Mouse (Mus musculus) urinary bladder, postnatal 25 days (tissue): ENCODE measurements at regions not wholly inside any gene's neighbourhood (a gene's known extent, or its start where the extent isn't known, plus 50 kb on each side); places are given as distances from the start of the nearest gene placed in this dataset.
A peak's percentile ranks its signal among the peaks of the same experiment; 100 is the strongest.

ENCODE experiments used
- DNase-seq: peaks from one replicate; pipeline ENCODE4 v3.0.0; 2022; ENCODE audit warnings: low spot score

DNA sequence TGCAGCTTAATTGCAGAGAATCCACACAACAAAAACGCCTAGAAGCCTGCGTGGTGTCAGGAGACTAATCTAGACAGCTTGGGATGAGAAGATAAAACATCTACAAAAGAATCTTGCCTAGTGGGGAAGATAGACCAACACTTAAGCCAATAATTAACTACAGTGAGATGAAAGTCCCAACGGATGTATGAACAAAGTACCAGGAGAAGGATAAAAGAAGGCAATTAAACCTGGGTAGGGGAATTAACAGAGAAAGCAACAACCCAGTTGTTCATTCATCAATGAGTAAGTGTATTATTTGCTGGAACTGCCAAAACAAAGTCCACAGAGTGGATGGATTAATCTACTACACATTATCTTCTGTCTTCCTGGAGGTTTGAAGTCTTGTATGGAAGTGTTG, 99.8 kb downstream of the Olfm4 start:
- no peak for DNase-seq

DNA sequence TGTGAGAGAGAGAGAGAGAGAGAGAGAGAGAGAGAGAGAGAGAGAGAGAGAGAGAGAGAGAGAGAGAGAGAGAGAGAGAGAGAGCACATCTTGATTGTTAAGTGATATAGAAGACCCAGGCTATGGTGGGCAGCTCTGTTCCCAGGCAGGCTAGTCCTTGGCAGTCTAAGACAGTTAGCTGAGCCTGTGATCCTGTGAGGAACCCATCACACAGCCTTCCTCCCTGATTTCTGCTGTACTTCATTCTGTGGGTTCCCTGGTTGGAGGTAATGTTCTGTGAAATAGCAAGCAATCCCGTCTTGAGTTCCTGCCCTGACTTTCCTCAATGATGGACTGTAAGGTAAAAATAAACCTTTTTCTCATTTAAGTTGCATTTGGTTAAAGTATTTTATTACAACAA, 113.4 kb downstream of the Olfm4 start:
- DNase-seq: no peak

DNA sequence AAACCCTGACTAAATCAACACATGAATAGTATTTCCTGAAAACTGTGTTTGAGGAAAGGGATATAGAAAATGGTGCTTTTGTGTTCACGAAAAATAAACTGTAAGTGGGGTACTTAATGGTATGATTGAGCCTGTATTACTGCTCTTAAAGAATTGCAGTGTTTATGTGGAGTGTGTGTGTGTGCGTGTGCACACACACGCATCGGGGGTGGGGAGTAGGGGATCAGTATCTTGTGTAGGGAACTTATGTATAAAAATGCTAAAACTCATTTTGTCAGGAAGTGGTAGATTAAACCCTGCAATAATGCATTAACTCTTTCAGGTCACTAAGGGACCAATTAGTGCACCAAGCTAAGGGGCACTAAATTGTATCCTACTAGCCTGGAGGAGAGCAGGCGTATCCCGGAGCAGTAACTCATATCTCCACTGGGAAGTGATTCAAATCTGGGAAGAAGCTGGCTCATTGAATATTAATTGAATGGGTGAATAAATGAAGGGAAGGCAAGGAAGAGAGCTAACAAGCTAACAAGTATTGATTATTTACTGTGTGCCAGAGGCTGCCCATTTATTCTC, 129.3 kb downstream of the Olfm4 start:
- DNase-seq: no peak

DNA sequence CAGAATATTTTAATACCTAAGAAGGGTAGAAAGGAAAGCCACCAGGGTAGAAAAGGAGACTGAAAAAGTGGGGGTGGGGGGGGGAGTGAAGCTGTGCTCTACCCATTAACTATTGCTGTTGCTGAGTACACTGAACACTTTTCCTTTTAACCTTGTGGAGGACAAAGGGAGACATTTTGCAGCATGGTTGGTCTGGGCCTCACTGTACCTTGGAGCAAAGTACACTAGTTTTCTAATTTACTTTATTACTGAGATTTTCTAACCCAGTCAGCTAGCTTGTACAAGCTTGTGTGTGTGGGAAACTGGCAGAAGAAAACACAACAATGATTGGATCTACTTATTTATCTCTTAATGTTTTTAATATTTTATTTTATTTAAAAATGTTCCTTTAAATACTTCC, 130.4 kb downstream of the Olfm4 start:
- no peak for DNase-seq

DNA sequence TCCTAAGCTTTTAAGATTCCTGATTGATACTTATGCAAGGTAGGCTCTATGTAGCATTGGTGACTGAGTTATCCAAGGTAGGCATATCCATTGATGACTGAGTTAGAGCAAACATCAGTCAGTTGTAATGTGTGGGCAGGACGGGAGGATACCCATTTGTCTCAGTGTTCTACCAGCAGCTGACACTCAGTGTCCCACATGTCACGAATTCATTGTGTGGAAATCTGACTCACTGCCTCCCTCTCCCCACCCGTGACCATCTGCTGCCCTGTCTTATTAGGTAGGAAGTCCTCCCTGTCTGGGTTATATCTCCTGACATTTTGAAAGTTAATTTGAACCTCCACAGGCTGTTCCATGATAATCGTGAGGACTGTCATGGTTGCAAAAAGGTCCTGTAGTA, 141.3 kb downstream of the Olfm4 start:
- no peak for DNase-seq

DNA sequence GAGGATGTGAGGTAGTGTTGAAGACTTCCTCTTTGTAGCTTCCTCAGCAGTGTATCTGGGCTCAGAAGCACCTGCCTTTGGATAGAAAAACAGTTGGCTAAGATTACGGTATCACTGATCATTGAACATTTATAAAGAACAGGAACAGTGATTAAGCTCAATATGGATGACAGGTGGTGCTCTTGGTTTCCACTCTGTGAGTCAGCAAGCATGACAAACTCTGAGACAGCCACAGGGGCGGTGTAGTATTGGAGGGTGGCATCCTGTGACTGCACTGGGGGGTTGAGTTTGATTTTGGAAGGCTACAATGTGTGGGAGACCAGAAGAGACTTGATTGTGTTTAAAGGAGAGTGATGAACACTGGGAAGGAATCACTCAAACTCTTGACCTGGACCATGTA, 144.3 kb downstream of the Olfm4 start:
- no peak for DNase-seq

DNA sequence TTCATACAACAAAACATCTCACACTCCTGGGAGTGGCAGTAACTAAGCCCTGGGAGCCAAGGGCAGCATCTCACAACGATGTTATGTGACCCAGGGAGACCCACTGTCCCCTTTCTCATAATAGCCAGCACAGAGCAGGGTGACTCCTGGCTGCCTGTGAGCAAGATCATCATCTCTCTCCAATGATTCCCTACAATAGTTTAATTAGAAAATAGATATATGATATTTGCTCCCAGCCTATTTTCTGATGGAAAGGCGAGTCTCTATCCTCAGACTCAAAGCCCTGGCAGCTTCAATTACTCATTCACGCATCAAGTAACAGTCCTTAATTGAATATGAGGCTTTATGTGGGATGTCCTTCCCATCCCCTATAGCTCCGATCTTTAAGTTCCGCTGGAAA, 153.7 kb downstream of the Olfm4 start:
- DNase-seq: no peak

DNA sequence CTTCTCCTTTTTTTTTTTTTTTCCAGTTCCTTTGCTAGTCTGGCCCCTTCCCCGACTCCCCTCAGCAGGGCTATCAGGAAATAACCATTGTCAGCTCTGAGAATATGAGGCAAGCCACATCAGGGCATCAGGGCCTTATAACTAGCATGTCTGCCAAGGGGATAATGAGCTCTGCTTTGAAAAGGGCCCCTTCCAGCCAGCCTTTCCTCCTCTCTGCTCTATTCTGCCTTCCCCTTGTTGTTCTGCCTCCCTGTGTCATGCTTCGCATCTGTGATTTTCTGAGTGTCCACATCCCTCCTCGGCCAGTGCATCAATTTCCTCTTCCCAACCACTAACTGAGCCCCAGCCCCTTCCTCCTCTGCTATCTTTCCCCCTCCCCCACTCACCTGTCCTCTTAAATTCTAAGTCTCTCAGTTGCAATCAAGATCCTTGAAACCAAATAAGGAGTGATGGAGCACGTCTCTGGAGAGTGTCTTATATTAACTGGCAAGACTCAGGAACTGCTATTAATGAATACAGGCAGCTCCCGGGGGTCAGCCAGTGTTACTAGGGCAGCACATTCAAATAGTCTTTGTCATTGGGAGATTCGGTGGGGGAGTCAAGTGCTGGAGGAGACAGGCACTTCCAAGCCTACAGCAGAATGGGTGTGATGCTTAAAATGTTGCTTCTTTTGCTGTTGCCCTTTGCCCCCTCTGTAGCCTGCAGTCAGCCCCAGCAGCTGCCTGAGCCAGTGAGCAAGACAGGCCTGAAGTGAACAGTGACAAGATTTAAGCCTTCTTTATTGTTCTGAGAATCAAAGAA, 155.3 kb downstream of the Olfm4 start:
- DNase-seq: no peak

DNA sequence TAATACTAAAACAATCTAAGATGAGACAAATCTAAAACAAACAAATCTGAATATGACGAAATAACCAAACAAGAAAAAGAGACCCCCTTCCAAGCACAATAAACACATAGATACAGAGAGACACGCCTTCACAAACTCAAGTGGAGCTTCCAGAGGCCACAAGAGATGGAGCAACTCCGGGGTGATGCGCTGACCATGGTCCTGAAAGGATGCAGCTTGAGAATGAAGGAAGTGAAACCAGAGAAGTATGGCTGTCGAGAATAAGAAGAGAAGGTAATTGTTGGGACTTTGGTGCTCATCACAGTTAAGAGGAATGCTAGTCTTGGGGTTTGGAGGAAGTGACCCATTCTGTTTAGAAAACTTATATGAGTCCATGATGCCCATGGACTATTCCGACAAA, 173.1 kb downstream of the Olfm4 start:
- DNase-seq: no peak

DNA sequence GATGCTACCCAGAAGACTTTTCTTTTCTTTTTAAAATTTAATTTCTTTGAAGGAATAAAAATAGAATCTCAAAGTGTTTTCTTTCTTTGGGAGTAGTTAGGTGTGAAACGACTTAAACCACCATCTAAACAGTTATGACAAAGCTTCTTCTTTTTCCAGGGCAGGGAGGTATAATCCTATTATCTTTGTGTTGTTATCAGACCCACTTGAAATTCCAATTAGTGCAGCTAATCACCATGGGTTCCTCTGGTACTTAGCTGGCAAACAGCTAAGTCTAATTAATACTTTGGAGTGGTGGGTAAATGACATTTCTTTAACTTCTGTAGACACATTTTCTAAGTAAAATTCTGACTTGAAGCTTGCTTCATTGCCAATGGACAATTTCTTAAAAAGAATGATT, 185.3 kb downstream of the Olfm4 start:
- no peak for DNase-seq

DNA sequence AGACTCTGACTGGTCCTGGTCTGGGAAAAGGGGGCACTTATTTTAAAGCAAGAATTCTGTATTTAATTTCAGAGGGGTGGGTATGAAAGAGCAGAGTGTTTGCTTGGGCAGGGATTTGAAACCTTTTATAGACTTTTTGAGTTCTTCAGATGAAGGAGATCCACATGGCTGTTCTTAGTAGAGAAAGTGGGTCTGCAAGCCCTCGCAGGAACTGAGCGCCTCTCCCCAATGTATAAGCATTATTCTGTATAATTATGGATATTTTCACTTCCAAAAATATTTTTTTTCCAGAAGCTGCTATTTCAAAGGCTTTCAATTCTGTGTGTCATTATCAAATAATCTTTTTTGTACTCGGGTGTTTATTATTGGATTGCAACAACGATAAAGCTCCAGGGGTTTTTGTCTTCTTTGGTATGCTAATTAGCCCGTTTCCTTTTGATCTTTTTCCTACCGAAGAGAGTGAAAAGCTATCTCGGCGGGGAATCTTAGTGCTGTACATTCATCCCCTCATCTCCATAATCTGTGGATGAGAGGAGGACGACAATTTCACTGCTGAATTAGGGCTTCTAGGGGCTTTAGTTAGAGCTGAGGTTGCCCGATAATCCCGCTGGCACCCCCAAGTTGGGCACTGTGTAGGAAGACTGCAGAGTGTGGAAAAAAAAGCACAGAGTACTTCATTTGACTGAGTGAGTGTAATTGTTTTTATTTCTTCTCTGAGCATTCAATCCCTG, 186.7 kb downstream of the Olfm4 start:
- DNase-seq: no peak

DNA sequence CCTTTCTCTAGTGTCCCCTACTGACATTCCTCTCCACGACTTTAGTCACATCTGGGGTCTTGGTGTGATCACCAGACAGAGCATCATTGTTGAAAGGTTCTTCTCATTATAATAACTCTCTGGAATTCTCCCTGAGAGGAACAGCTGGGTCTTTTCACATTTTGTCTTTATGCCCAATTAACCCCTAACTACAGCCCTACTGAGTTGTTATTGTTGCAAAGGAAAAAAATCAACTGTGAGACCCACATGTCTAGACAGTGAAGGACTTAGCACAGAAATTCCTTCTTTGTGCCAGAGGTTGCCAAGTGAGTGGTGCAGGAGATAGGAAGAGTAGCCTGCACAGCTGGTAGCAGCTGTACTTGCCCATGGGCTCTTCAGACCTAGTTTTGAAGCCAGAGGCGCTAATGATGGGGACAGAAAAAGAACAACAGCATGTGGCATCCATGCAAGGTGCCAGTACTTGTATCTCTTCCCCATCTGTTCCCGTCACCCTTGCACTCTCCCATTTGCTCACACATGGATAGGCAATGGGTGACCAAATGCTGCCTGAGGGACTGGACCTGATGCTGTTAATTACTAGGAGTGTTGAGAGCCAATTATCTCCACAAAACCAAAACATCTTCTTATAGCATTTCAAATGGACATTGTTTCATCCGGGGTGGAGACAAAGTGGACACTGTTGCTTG, 189.1 kb downstream of the Olfm4 start:
- no peak for DNase-seq

DNA sequence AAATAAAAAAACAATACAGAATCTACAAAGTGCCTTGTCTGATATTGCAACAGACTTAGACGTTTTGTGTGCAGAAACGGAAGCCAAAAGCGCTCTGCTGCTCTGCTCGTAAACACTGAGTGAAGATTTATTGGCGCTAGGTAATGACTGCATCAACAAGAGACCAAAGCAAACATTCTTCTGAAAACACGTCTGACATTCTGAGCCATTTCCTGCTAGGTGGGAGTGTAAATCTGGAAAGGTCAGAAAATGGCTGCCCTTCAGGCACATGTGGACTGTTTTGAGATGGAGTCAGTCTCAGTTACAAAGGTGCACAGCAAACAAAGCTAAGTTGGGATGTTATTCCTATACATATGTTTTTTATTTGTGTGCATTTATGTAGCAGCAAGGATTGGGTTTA, 192.6 kb downstream of the Olfm4 start:
- DNase-seq: no peak

DNA sequence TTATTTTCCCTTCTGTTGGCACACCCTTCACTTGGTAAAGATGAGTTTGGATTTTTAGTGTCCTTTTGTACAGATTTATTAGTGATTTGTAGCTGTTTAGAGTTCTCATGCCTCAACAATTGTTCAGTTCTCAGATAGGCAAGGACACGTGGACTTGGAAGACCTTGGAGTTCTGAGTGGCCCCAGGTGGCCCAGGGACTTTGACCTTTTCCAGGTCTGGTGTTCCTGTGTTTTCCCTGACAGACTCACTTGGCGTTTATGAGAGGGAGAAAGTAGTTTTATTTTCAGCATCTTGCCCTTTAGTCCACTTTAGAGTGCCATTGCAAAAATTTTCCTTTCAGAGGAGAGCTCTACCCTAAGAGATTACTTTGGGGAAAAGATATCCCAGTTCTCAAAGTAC, 211.2 kb downstream of the Olfm4 start:
- DNase-seq: no peak

DNA sequence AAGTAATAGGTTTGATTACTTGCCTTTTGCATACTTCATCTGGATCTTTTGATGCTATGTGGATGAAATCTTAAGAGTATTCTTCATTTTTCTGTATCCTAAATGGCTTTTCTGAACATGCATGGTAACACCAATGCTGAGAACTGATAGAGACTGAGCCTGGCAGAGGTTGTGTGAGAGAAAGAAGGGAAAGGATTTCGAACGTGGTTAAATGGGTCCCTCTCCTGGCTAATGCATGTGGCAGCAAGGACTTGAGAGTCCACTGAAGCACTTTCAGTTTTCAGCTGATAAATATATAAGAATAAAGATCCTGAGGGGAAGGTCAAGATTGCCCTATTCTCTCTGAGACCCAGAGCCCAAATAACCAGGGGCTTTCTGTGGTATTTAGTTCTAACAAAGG, 229.0 kb downstream of the Olfm4 start:
- no peak for DNase-seq

DNA sequence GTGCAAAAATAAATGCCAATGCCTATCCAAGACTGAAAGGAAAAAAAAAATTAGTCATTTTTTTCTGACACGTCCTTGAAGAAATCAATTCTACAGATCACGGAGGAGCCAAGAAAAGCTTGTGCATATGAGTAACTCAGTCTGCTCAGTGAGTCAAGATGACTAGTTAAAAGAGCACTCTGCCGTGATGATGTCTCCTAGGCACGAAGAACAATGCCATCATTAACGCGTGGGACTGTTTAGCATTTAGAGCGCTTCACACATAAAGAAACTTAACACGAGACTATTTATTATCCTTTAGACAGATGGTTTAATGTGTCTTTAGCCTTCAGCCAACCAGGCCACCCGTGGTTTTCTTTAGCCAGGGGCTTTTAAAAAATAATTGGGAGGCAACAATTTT, 229.8 kb downstream of the Olfm4 start:
- DNase-seq: no peak

DNA sequence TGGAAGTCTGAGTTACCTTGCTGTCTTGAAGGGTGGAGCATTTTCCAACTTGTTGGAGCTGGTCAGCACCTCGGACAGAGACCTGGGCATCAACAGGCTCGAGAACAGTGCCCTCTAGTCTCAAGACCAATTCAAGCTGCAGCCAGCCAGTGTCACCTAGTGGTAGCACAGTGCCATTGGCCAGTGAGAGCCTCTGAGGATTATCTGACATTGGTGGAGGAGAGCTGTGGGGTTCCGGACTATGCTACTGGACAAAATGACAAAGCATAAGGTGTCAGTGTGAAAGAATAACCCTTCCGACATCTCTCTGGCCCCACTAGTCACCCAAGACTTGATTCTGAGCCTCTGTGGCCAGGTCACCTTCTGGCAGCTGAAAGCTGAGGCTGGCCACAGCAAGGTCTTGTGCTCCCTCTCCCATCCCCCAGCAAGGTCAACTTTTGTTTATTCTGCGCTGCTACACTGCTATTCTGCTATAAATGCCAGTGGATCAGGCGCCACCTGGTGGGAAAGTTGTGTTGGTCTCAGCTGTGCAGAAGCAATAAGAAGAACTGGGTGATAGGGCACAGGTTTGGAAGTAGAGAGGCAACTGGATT, 232.2 kb downstream of the Olfm4 start:
- DNase-seq: peak; percentile 48

DNA sequence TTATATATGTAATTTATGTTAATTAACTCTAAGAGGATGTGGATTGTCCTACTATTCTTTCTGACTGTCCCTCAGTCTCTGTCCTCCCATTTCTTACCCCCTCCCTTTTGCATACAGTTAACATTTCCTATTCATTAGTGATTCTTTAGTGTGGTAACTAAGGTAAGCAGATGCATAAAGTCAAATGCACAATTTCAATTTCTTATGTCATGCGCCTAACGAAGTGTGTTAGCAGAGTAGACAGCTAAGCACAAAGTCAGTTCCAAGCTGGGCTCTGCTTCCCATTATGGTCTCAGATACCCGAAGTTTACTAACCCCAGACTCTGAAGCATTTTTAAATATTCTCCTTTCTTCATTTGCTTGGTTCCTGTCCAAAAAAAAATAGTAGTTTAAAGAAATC, 248.2 kb downstream of the Olfm4 start:
- no peak for DNase-seq

DNA sequence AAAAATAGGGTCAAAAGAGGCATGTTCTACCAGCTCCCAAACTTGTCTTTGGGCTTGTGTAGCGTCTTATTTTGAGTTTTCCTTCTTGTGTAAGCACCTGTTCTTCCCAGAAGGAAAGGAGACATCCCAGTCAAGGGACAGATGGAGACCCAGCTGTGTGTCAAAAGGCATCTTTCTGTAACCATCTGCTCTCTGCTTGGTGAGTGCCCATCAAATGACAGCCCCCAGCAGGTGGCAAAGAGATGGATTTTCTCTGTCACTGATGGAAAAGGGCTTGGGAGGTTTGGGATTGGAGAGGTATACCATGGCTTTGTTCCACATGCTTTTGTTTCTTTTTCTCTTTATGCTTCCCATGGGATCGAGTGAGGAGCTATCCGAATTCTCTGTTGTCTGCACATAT, 249.1 kb downstream of the Olfm4 start:
- DNase-seq: no peak

DNA sequence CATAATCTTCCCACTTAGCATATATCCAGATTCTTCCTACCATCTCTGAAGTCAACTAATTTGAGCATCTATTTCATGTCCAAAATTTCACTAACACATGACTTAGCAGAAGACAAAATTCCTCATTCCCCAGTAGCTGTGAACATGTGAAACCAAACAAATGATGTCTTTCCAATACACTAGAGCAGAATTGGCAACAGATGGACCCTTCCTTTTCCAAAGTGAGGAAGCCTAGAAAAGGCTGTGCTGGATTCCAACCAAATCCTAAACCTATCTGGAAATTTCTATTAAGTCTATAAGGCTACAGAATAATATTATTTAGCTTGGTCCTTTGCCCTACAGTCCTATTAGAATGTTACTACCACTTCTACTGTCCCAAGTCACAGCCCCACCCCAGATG, 253.3 kb downstream of the Olfm4 start:
- DNase-seq: no peak

DNA sequence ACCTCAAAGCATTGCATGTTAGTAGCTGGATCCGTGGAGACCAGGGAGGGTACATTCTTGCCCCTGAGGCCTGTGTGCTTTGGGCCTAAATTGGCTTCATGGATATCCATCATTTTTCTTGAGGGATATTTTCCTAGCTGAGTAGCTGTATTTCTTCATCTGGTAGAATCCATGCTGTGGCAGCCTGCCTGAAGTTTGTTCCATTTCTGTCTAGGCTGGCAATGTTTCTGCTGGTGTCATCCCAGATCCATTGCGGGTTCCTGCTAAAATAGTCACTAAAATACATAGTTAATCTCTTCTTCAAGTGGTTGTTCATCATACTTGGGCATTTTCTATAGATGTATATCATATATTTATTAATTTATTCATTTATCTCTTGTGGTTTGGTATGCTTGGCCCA, 253.7 kb downstream of the Olfm4 start:
- DNase-seq: no peak

DNA sequence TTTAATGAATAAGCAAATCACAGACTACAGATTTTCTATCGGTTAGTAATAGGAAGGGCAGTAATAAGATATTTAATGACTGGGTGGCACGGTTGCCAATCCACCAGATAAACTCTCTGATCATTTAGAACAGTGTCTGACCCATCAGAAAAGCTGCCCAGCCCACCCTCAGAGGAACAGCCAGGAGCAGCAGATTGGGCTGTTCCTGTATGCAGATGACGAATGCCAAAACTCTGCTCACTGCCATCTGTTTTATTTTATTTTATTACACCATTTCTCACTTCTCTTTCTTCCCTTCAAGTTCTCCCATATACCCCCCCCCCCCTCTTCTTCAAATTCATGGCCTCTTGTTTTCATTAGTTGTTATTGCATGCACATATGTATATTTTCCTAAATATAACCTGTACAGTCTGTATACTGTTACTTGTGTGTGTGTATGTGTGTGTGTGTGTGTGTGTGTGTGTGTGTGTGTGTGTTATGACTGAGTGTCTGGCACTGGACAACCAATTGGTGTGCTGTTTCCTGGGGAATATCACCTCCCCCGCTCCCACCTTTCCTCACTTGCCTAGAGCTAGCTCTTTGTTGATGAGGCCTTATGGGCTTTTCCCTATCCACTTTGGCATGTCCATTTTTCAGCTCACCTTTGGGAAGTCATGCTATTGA, 260.9 kb downstream of the Olfm4 start:
- DNase-seq: no peak
